Mouse (Mus musculus) ES-E14 (cell line): ENCODE results near the gene Osbpl8.

ENCODE experiments used
- HCFC1 ChIP-seq: IDR thresholded peaks from 2 replicates; pipeline ENCODE4 v1.6.1; 2012; ENCODE audit warnings: low read length, inconsistent platforms, borderline replicate concordance; ENCODE audit not compliant: insufficient read depth
- MAFK ChIP-seq: IDR thresholded peaks from 2 replicates; pipeline ENCODE4 v1.6.1; 2014; ENCODE audit warnings: mild to moderate bottlenecking, low read depth, low read length, inconsistent platforms; ENCODE audit not compliant: insufficient read depth

GRCm38 (mm10) chr10:111215572-111215971 lies 51.0 kb downstream of the Osbpl8 start:
- no peak for TF ChIP-seq MAFK
- TF ChIP-seq HCFC1: no peak
